Mouse (Mus musculus) ES-Bruce4 (cell line): ENCODE measurements at regions not wholly inside any gene's neighbourhood (a gene's known extent, or its start where the extent isn't known, plus 50 kb on each side); places are given as distances from the start of the nearest gene placed in this dataset.

Experiments used
- H3K27ac ChIP-seq: 2 replicates; pipeline ENCODE4 v1.5.1; 2012; ENCODE audit warnings: low read length, inconsistent platforms; ENCODE audit not compliant: insufficient read depth
- H3K27me3 ChIP-seq: 2 replicates; pipeline ENCODE4 v1.6.1; 2012; ENCODE audit warnings: mild to moderate bottlenecking, low read length, inconsistent platforms; ENCODE audit not compliant: control insufficient read depth, poor library complexity, insufficient read depth, severe bottlenecking
- H3K36me3 ChIP-seq: 2 replicates; pipeline ENCODE4 v1.6.1; 2012; ENCODE audit warnings: inconsistent platforms, mild to moderate bottlenecking, low read length, moderate library complexity; ENCODE audit not compliant: control insufficient read depth, poor library complexity, insufficient read depth, severe bottlenecking
- H3K4me1 ChIP-seq: one replicate; pipeline ENCODE4 v1.8.1; 2011; ENCODE audit warnings: low read length; ENCODE audit not compliant: control insufficient read depth, insufficient read depth
- H3K4me3 ChIP-seq: 2 replicates; pipeline ENCODE4 v1.5.1; 2011; ENCODE audit warnings: low read depth, mild to moderate bottlenecking, low read length
- H3K9ac ChIP-seq: 2 replicates; pipeline ENCODE4 v1.6.1; 2012; ENCODE audit warnings: low read depth, mild to moderate bottlenecking, inconsistent platforms; ENCODE audit not compliant: poor library complexity, severe bottlenecking
- H3K9me3 ChIP-seq: replicated peaks from 2 replicates; pipeline ENCODE4 v1.6.1; 2012; ENCODE audit warnings: mild to moderate bottlenecking, low read length, inconsistent platforms; ENCODE audit not compliant: control insufficient read depth, poor library complexity, insufficient read depth, severe bottlenecking
- CTCF ChIP-seq: IDR thresholded peaks from one replicate; pipeline ENCODE4 v1.8.1; 2011; ENCODE audit warnings: low read depth, low read length
- EP300 ChIP-seq: IDR thresholded peaks from 2 replicates; pipeline ENCODE4 v1.6.1; 2011; ENCODE audit warnings: low read depth, low read length; ENCODE audit not compliant: insufficient read depth
- POLR2A ChIP-seq: IDR thresholded peaks from one replicate; pipeline ENCODE4 v1.8.1; 2011; ENCODE audit warnings: low read length; ENCODE audit not compliant: insufficient read depth

- no peak overlapping the region for H3K9ac ChIP-seq
- TF ChIP-seq EP300, result no peak
- TF ChIP-seq CTCF, result no peak
- TF ChIP-seq POLR2A, result no peak
- H3K36me3 ChIP-seq, result no peaks in the 10 kb centered on the region
- no peaks in the 10 kb centered on the region for H3K27me3 ChIP-seq
- no peak overlapping the region for H3K4me3 ChIP-seq
- H3K27ac ChIP-seq, result no peak overlapping the region
- no peaks in the 10 kb centered on the region for H3K4me1 ChIP-seq
- H3K9me3 ChIP-seq, result no peaks in the 10 kb centered on the region
Measured at GRCm38 (mm10) chr11:89932231-89932865, 70.3 kb downstream of the Pctp start.

GRCm38 (mm10) chr11:89929115-89929988 lies 73.3 kb downstream of the Pctp start:
- no peaks in the 10 kb centered on the region; the same call in 1 of the 2 replicates for H3K27me3 ChIP-seq
- no peaks in the 10 kb centered on the region for H3K36me3 ChIP-seq
- no peaks in the 10 kb centered on the region for H3K4me1 ChIP-seq
- H3K27ac ChIP-seq, result no peak overlapping the region
- no peak overlapping the region for H3K9ac ChIP-seq
- no peaks in the 10 kb centered on the region for H3K9me3 ChIP-seq
- TF ChIP-seq POLR2A, result no peak
- no peak for TF ChIP-seq EP300
- TF ChIP-seq CTCF, result no peak
- H3K4me3 ChIP-seq, result no peak overlapping the region

- Histone ChIP-seq H3K9ac (no peak overlapping the region), H3K9me3 (no peaks in the 10 kb centered on the region), H3K36me3 (no peaks in the 10 kb centered on the region), H3K27me3 (no peaks in the 10 kb centered on the region; the same call in 1 of the 2 replicates), H3K27ac (no peak overlapping the region), H3K4me3 (no peak overlapping the region), H3K4me1 (no peaks in the 10 kb centered on the region)
- TF ChIP-seq CTCF (no peak), EP300 (no peak), POLR2A (no peak)
Measured at GRCm38 (mm10) chr11:89927483-89928156, 75.1 kb downstream of the Pctp start.

- no peaks in the 10 kb centered on the region for H3K4me1 ChIP-seq
- TF ChIP-seq EP300 (no peak), POLR2A (no peak), CTCF (no peak)
- no peak overlapping the region for H3K27ac ChIP-seq
- no peak overlapping the region for H3K9ac ChIP-seq
- H3K36me3 ChIP-seq, result no peaks in the 10 kb centered on the region
- H3K9me3 ChIP-seq, result no peaks in the 10 kb centered on the region
- H3K4me3 ChIP-seq, result no peak overlapping the region
- H3K27me3 ChIP-seq, result no peaks in the 10 kb centered on the region; the same call in none of the 2 replicates
Measured at GRCm38 (mm10) chr11:89922551-89922950, 80.1 kb downstream of the Pctp start.

- Histone ChIP-seq H3K36me3 (no peaks in the 10 kb centered on the region), H3K9me3 (no peaks in the 10 kb centered on the region), H3K27me3 (no peaks in the 10 kb centered on the region; the same call in none of the 2 replicates), H3K4me3 (no peak overlapping the region), H3K9ac (no peak overlapping the region), H3K27ac (no peak overlapping the region), H3K4me1 (no peaks in the 10 kb centered on the region)
- TF ChIP-seq POLR2A (no peak), CTCF (peak; percentile 3), EP300 (no peak)
Measured at GRCm38 (mm10) chr11:89921146-89921545, 81.5 kb downstream of the Pctp start.
